Mouse (Mus musculus): Measurements from ENCODE around the gene Gm10491.

Gene Gm10491

GRCm38 (mm10) chrX:7879819-7880218, 27.8 kb downstream of the Gm10491 start:
- DNase-seq, result peak; percentile 59 to 75

- no peak for DNase-seq
These were observed 29.1 kb downstream of the Gm10491 start for GRCm38 (mm10) chrX:7878495-7878894.

- DNase-seq, result peak; percentile 80 to 89
These were observed 29.6 kb downstream of the Gm10491 start, which contains the start of gene Pim2 for GRCm38 (mm10) chrX:7878007-7878419. Pim2 (plus strand) TSS chrX:7878262.

GRCm38 (mm10) chrX:7869826-7870225, 37.8 kb downstream of the Gm10491 start:
- no peak for DNase-seq

GRCm38 (mm10) chrX:7868506-7868905, 39.1 kb downstream of the Gm10491 start:
- no peak for DNase-seq

- DNase-seq, result no peak
These were observed 40.5 kb downstream of the Gm10491 start for GRCm38 (mm10) chrX:7867141-7867540.

GRCm38 (mm10) chrX:7865786-7866185, 41.8 kb downstream of the Gm10491 start:
- no peak for DNase-seq

GRCm38 (mm10) chrX:7865343-7865742, 42.3 kb downstream of the Gm10491 start:
- no peak for DNase-seq

- no peak for DNase-seq
These were observed 43.1 kb downstream of the Gm10491 start for GRCm38 (mm10) chrX:7864551-7864950.

GRCm38 (mm10) chrX:7863181-7863580, 44.5 kb downstream of the Gm10491 start:
- no peak for DNase-seq

GRCm38 (mm10) chrX:7859191-7859753, 48.4 kb downstream of the Gm10491 start:
- DNase-seq, result no peak
